Mouse (Mus musculus) stomach, postnatal 0 days (tissue): ENCODE measurements at regions not wholly inside any gene's neighbourhood (a gene's known extent, or its start where the extent isn't known, plus 50 kb on each side); places are given as distances from the start of the nearest gene placed in this dataset.

Experiments
- ATAC-seq: fragments of 200-750 bp; cut with Nextera tagmentation; 2 replicates; pipeline ENCODE4 v1.8.0; 2017; ENCODE audit not compliant: low FRiP score, low TSS enrichment
- DNase-seq: peaks from one replicate; pipeline ENCODE4 v3.0.0-alpha.2; 2016; ENCODE audit warnings: low spot score
- H3K27ac ChIP-seq: fragments of 300-500 bp; sonication (generic); replicated peaks from 2 replicates; pipeline ENCODE4 v1.5.1; 2014; ENCODE audit warnings: mild to moderate bottlenecking, control low read depth
- H3K27me3 ChIP-seq: fragments of 300-500 bp; sonication (generic); 2 replicates; pipeline ENCODE4 v1.6.1; 2014; ENCODE audit warnings: low read length; ENCODE audit not compliant: control insufficient read depth, insufficient read depth
- H3K36me3 ChIP-seq: fragments of 300-500 bp; sonication (generic); 2 replicates; pipeline ENCODE4 v1.6.1; 2014; ENCODE audit warnings: low read length, mixed read lengths; ENCODE audit not compliant: control insufficient read depth, insufficient read depth
- H3K4me1 ChIP-seq: fragments of 300-500 bp; sonication (generic); replicated peaks from 2 replicates; pipeline ENCODE4 v1.6.1; 2014; ENCODE audit warnings: antibody characterized with exemption; ENCODE audit not compliant: control insufficient read depth, insufficient read depth
- H3K4me2 ChIP-seq: fragments of 300-500 bp; sonication (generic); replicated peaks from 2 replicates; pipeline ENCODE4 v1.6.1; 2014; ENCODE audit warnings: low read depth, mild to moderate bottlenecking, control low read depth, moderate library complexity
- H3K4me3 ChIP-seq: fragments of 300-500 bp; sonication (generic); 2 replicates; pipeline ENCODE4 v1.5.1; 2014; ENCODE audit warnings: low read depth, low read length, control low read depth
- H3K9ac ChIP-seq: fragments of 300-500 bp; sonication (generic); 2 replicates; pipeline ENCODE4 v1.6.1; 2014; ENCODE audit warnings: mild to moderate bottlenecking, low read length, control low read depth, mixed read lengths
- H3K9me3 ChIP-seq: fragments of 300-500 bp; sonication (generic); 2 replicates; pipeline ENCODE4 v1.6.1; 2016; ENCODE audit warnings: low read length; ENCODE audit not compliant: control insufficient read depth
- CTCF ChIP-seq: IDR thresholded peaks from 2 replicates; pipeline ENCODE4 v1.5.1; 2016; ENCODE audit warnings: antibody characterized with exemption, low read depth, mild to moderate bottlenecking, moderate library complexity
- EP300 ChIP-seq: optimal IDR thresholded peaks from 2 replicates; pipeline ENCODE3; 2016; ENCODE audit warnings: antibody characterized with exemption
- WGBS: fragments of 180-500 bp; shearing (Covaris S2); extraction: QIAGEN DNeasy Blood & Tissue Kit; methylation state at CpG from one replicate; pipeline ENCODE4 v1.1.7; 2014; 5-methylcytosine and 5-hydroxymethylcytosine counted together

GRCm38 (mm10) chr7:63811816-63812215 is 104.8 kb upstream of the E030018B13Rik start:
- TF ChIP-seq EP300 (no peak), CTCF (no peak)
- DNase-seq: no peak
- 74% methylated on average over 4 of the region's 4 CpGs for WGBS

GRCm38 (mm10) chr7:63815531-63815930 is 101.1 kb upstream of the E030018B13Rik start:
- H3K4me2 ChIP-seq: no peak overlapping the region
- DNase-seq (no peak), ATAC-seq (no peak)
- 87% methylated on average over 9 of the region's 9 CpGs for WGBS
- no peaks in the 10 kb centered on the region for H3K4me1 ChIP-seq
- no peaks in the 10 kb centered on the region for H3K27me3 ChIP-seq
- H3K9me3 ChIP-seq: no peaks in the 10 kb centered on the region
- H3K36me3 ChIP-seq: no peaks in the 10 kb centered on the region
- no peak overlapping the region for H3K27ac ChIP-seq
- H3K4me3 ChIP-seq: no peak overlapping the region
- TF ChIP-seq CTCF: no peak
- no peak for TF ChIP-seq EP300
- H3K9ac ChIP-seq: no peak overlapping the region

More at GRCm38 (mm10) chr7:63811816-63812215, 104.8 kb upstream of the E030018B13Rik start:
- Histone ChIP-seq H3K4me3 (no peak overlapping the region), H3K9me3 (no peaks in the 10 kb centered on the region), H3K27ac (no peak overlapping the region), H3K9ac (no peak overlapping the region), H3K27me3 (no peaks in the 10 kb centered on the region), H3K36me3 (no peaks in the 10 kb centered on the region), H3K4me1 (no peaks in the 10 kb centered on the region), H3K4me2 (no peak overlapping the region)
- no peak for ATAC-seq

- Histone ChIP-seq H3K4me3 (no peak overlapping the region), H3K9me3 (no peaks in the 10 kb centered on the region), H3K36me3 (no peaks in the 10 kb centered on the region), H3K27ac (peak overlapping the region; percentile 63; the same call in 1 of the 2 replicates), H3K4me2 (no peak overlapping the region), H3K9ac (no peak overlapping the region), H3K27me3 (no peaks in the 10 kb centered on the region), H3K4me1 (no peaks in the 10 kb centered on the region)
- TF ChIP-seq EP300: no peak
- no peak for TF ChIP-seq CTCF
- ATAC-seq: no peak
- 70% methylated on average over 10 of the region's 10 CpGs for whole genome bisulfite sequencing
- DNase-seq: no peak
Observed at GRCm38 (mm10) chr7:63816056-63816941, 100.4 kb upstream of the E030018B13Rik start.

GRCm38 (mm10) chr7:63817476-63817875 is 99.2 kb upstream of the E030018B13Rik start:
- no peaks in the 10 kb centered on the region for H3K9me3 ChIP-seq
- no peak overlapping the region for H3K27ac ChIP-seq
- no peak overlapping the region for H3K4me2 ChIP-seq
- no peak overlapping the region for H3K4me3 ChIP-seq
- DNase-seq (no peak), ATAC-seq (no peak)
- no peaks in the 10 kb centered on the region for H3K4me1 ChIP-seq
- H3K9ac ChIP-seq: no peak overlapping the region
- no peak for TF ChIP-seq EP300
- TF ChIP-seq CTCF: no peak
- no peaks in the 10 kb centered on the region for H3K36me3 ChIP-seq
- H3K27me3 ChIP-seq: no peaks in the 10 kb centered on the region
- WGBS: 77% methylated on average over 1 of the region's 1 CpGs

GRCm38 (mm10) chr7:63818105-63818504 is 98.6 kb upstream of the E030018B13Rik start:
- H3K4me1 ChIP-seq: no peaks in the 10 kb centered on the region
- DNase-seq: no peak
- no peak for TF ChIP-seq EP300
- no peak for TF ChIP-seq CTCF
- H3K27me3 ChIP-seq: no peaks in the 10 kb centered on the region
- 90% methylated on average over 3 of the region's 3 CpGs for WGBS
- no peak overlapping the region for H3K9ac ChIP-seq
- no peak overlapping the region for H3K4me3 ChIP-seq
- H3K9me3 ChIP-seq: no peaks in the 10 kb centered on the region
- H3K36me3 ChIP-seq: no peaks in the 10 kb centered on the region
- H3K27ac ChIP-seq: no peak overlapping the region
- no peak overlapping the region for H3K4me2 ChIP-seq
- ATAC-seq: no peak

- ATAC-seq: no peak
- no peak for DNase-seq
- no peaks in the 10 kb centered on the region for H3K36me3 ChIP-seq
- no peaks in the 10 kb centered on the region for H3K27me3 ChIP-seq
- no peak overlapping the region for H3K4me2 ChIP-seq
- no peak overlapping the region for H3K9ac ChIP-seq
- H3K9me3 ChIP-seq: no peaks in the 10 kb centered on the region
- TF ChIP-seq EP300 (no peak), CTCF (no peak)
- no peak overlapping the region for H3K4me3 ChIP-seq
- H3K4me1 ChIP-seq: no peaks in the 10 kb centered on the region
- WGBS: 44% methylated on average over 1 of the region's 1 CpGs
- no peak overlapping the region for H3K27ac ChIP-seq
Observed at GRCm38 (mm10) chr7:63820286-63820685, 96.4 kb upstream of the E030018B13Rik start.
